Mouse (Mus musculus) left cerebral cortex, postnatal 25 days (tissue): ENCODE results near the gene Map7. TPM values are rescaled to one million over a fixed set of nuclear protein-coding genes. Genes with fewer than 3 reads are reported as not detected.

Experiments
- DNase-seq, 2 experiments: peaks; one replicate each; pipeline ENCODE4 v3.0.0; 2022; ENCODE audit warnings: low spot score in 2 of 2, mixed read lengths in 1 of 2
- intact Hi-C: fragments of 180-260 bp; cut with DNase I; formaldehyde crosslinking; loops from one replicate; pipeline ENCODE4 v1.15.1; 2025
- microRNA-seq, 2 experiments: library from miRNA; unstranded; fragments of <30 nt; microRNA quantifications; one replicate each; pipeline ENCODE4 v1.2.0; 2022
- total RNA-seq, 2 experiments: library from RNA; stranded (reverse); gene quantifications; 2 replicates each; pipeline ENCODE4 v1.2.3; 2021

Gene Map7
- total RNA-seq, 2 experiments from 2014 or later, result 97.9 to 111 TPM

- DNase-seq, result peak; percentile 99 to 100
- intact Hi-C loops, result loop anchor here (1.0 kb wide), 1 partner anchor 640 kb away; the partner anchor contains the start of gene Ahi1
Measured at GRCm38 (mm10) chr10:20311918-20312735, 163.9 kb downstream of the Map7 start, which contains the start of gene Bclaf1. TSS of gene Bclaf1 (plus strand) at chr10:20312469.

GRCm38 (mm10) chr10:20312736-20313301, 164.5 kb downstream of the Map7 start:
- peak; percentile 90 to 92 for DNase-seq
- intact Hi-C loops, result loop anchor here (1.0 kb wide), 1 partner anchor 639 kb away; the partner anchor contains the start of gene Ahi1

- DNase-seq, result no peak
- intact Hi-C loops, result no loop called here
Measured at GRCm38 (mm10) chr10:20313447-20313846, 165.2 kb downstream of the Map7 start.

- intact Hi-C loops, result no loop called here
Measured at GRCm38 (mm10) chr10:20313941-20314340, 165.7 kb downstream of the Map7 start.

GRCm38 (mm10) chr10:20314797-20315196, 166.5 kb downstream of the Map7 start:
- DNase-seq, result no peak
- intact Hi-C loops, result no loop called here

More at GRCm38 (mm10) chr10:20313941-20314340, 165.7 kb downstream of the Map7 start:
- no peak for DNase-seq

- DNase-seq, result no peak
- intact Hi-C loops, result no loop called here
Measured at GRCm38 (mm10) chr10:20317466-20317865, 169.2 kb downstream of the Map7 start.

- intact Hi-C loops, result no loop called here
- DNase-seq, result no peak
Measured at GRCm38 (mm10) chr10:20326226-20326625, 178.0 kb downstream of the Map7 start.

Small RNA genes within 50 kb of the gene (microRNA-seq; reads per million reads assigned to microRNA genes)
- 0 reads per million in 2 experiments for gene Mir6413

Other genes starting within 250 kb of the Map7 start
- gene Pex7, start 240.8 kb upstream of the Map7 start, total RNA-seq, result 10 to 100 TPM; 24.3 to 27.1 TPM
- gene Map3k5, start 214.0 kb upstream of the Map7 start, total RNA-seq, result 10 to 100 TPM; 46.4 to 56.3 TPM
- 100 to 1,000 TPM; 110 to 113 TPM for gene Bclaf1, start 164.0 kb downstream of the Map7 start, total RNA-seq
- gene Mtfr2, start 199.3 kb downstream of the Map7 start, total RNA-seq, result under 1 TPM; 0.50 to 0.55 TPM